Mouse (Mus musculus): ENCODE results near the gene Cerkl. TPM values are rescaled to one million over a fixed set of nuclear protein-coding genes. Genes with fewer than 3 reads are reported as not detected.

The Cerkl gene
- total RNA-seq, 2 experiments from 2014 or later = 1.7 to 3.1 TPM

GRCm38 (mm10) chr2:79449371-79449770, 7.2 kb downstream of the Cerkl start:
- intact Hi-C loops (cut with DNase I) = no loop called here
- no peak for DNase-seq (ENCODE audit: extremely low spot score in 1 of 2, low spot score in 2 of 2)

- intact Hi-C loops (cut with DNase I) = no loop called here
- DNase-seq (ENCODE audit: extremely low spot score in 1 of 2, low spot score in 2 of 2) = no peak
These were observed 9.4 kb downstream of the Cerkl start for GRCm38 (mm10) chr2:79447198-79447597.

GRCm38 (mm10) chr2:79443861-79444620, 12.5 kb downstream of the Cerkl start:
- no peak for DNase-seq (ENCODE audit: extremely low spot score in 1 of 2, low spot score in 2 of 2)

GRCm38 (mm10) chr2:79443401-79443800, 13.2 kb downstream of the Cerkl start:
- intact Hi-C loops (cut with DNase I) = no loop called here
- no peak for DNase-seq (ENCODE audit: extremely low spot score in 1 of 2, low spot score in 2 of 2)

More at GRCm38 (mm10) chr2:79443861-79444620, 12.5 kb downstream of the Cerkl start:
- intact Hi-C loops (cut with DNase I) = no loop called here

- no peak for DNase-seq (ENCODE audit: extremely low spot score in 1 of 2, low spot score in 2 of 2)
- intact Hi-C loops (cut with DNase I) = no loop called here
These were observed 13.7 kb downstream of the Cerkl start for GRCm38 (mm10) chr2:79442906-79443305.

GRCm38 (mm10) chr2:79442227-79442626, 14.4 kb downstream of the Cerkl start:
- intact Hi-C loops (cut with DNase I) = no loop called here
- DNase-seq (ENCODE audit: extremely low spot score in 1 of 2, low spot score in 2 of 2) = no peak

GRCm38 (mm10) chr2:79430061-79430460, 26.5 kb downstream of the Cerkl start:
- intact Hi-C loops (cut with DNase I) = no loop called here
- DNase-seq (ENCODE audit: extremely low spot score in 1 of 2, low spot score in 2 of 2) = no peak

GRCm38 (mm10) chr2:79429650-79430049, 26.9 kb downstream of the Cerkl start:
- no peak for DNase-seq (ENCODE audit: extremely low spot score in 1 of 2, low spot score in 2 of 2)
- intact Hi-C loops (cut with DNase I) = no loop called here

- DNase-seq (ENCODE audit: extremely low spot score in 1 of 2, low spot score in 2 of 2) = no peak
- intact Hi-C loops (cut with DNase I) = no loop called here
These were observed 27.5 kb downstream of the Cerkl start for GRCm38 (mm10) chr2:79429108-79429507.

GRCm38 (mm10) chr2:79428569-79429104, 27.9 kb downstream of the Cerkl start:
- intact Hi-C loops (cut with DNase I) = no loop called here
- peak in 1 of 2 experiments; percentile 33 for DNase-seq (ENCODE audit: extremely low spot score in 1 of 2, low spot score in 2 of 2)

GRCm38 (mm10) chr2:79428022-79428421, 28.6 kb downstream of the Cerkl start:
- intact Hi-C loops (cut with DNase I) = no loop called here
- DNase-seq (ENCODE audit: extremely low spot score in 1 of 2, low spot score in 2 of 2) = no peak

GRCm38 (mm10) chr2:79421696-79422095, 34.9 kb downstream of the Cerkl start:
- no peak for DNase-seq (ENCODE audit: extremely low spot score in 1 of 2, low spot score in 2 of 2)
- intact Hi-C loops (cut with DNase I) = no loop called here

- intact Hi-C loops (cut with DNase I) = no loop called here
- DNase-seq (ENCODE audit: extremely low spot score in 1 of 2, low spot score in 2 of 2) = no peak
These were observed 42.1 kb downstream of the Cerkl start for GRCm38 (mm10) chr2:79414505-79414904.

GRCm38 (mm10) chr2:79410903-79411255, 45.7 kb downstream of the Cerkl start:
- no peak for DNase-seq (ENCODE audit: extremely low spot score in 1 of 2, low spot score in 2 of 2)
- intact Hi-C loops (cut with DNase I) = no loop called here

GRCm38 (mm10) chr2:79410247-79410902, 46.2 kb downstream of the Cerkl start:
- DNase-seq (ENCODE audit: extremely low spot score in 1 of 2, low spot score in 2 of 2) = no peak
- intact Hi-C loops (cut with DNase I) = no loop called here

GRCm38 (mm10) chr2:79405661-79406405, 50.8 kb downstream of the Cerkl start:
- DNase-seq (ENCODE audit: extremely low spot score in 1 of 2, low spot score in 2 of 2) = no peak
- intact Hi-C loops (cut with DNase I) = no loop called here

GRCm38 (mm10) chr2:79400045-79400444, 56.5 kb downstream of the Cerkl start:
- intact Hi-C loops (cut with DNase I) = no loop called here
- DNase-seq (ENCODE audit: extremely low spot score in 1 of 2, low spot score in 2 of 2) = no peak

GRCm38 (mm10) chr2:79399234-79400000, 57.2 kb downstream of the Cerkl start:
- intact Hi-C loops (cut with DNase I) = no loop called here
- no peak for DNase-seq (ENCODE audit: extremely low spot score in 1 of 2, low spot score in 2 of 2)

GRCm38 (mm10) chr2:79398831-79399230, 57.8 kb downstream of the Cerkl start:
- no peak for DNase-seq (ENCODE audit: extremely low spot score in 1 of 2, low spot score in 2 of 2)
- intact Hi-C loops (cut with DNase I) = no loop called here
